Mouse (Mus musculus) stomach, embryonic 14.5 days (tissue): ENCODE results near the gene Cxcl10. TPM values are rescaled to one million over a fixed set of nuclear protein-coding genes. Genes with fewer than 3 reads are reported as not detected.

ENCODE experiments used
- ATAC-seq: fragments of 200-750 bp; cut with Nextera tagmentation; 2 replicates; pipeline ENCODE4 v1.8.0; 2017; ENCODE audit warnings: low read depth, moderate TSS enrichment; ENCODE audit not compliant: insufficient number of reproducible peaks, insufficient read depth, low FRiP score
- H3K27ac ChIP-seq: fragments of 300-500 bp; sonication (generic); 2 replicates; pipeline ENCODE4 v1.5.1; 2014; ENCODE audit warnings: mild to moderate bottlenecking, low read length, moderate library complexity, mixed read lengths
- H3K27me3 ChIP-seq: fragments of 300-500 bp; sonication (generic); 2 replicates; pipeline ENCODE4 v1.6.1; 2014; ENCODE audit warnings: low read length, control low read depth, mixed read lengths; ENCODE audit not compliant: control insufficient read depth, insufficient read depth
- H3K36me3 ChIP-seq: fragments of 300-500 bp; sonication (generic); 2 replicates; pipeline ENCODE4 v1.6.1; 2014; ENCODE audit warnings: mild to moderate bottlenecking, control low read depth, low read length, moderate library complexity, mixed read lengths; ENCODE audit not compliant: control insufficient read depth, insufficient read depth
- H3K4me1 ChIP-seq: fragments of 300-500 bp; sonication (generic); 2 replicates; pipeline ENCODE4 v1.6.1; 2014; ENCODE audit warnings: low read length, control low read depth, mixed read lengths; ENCODE audit not compliant: control insufficient read depth, insufficient read depth
- H3K4me2 ChIP-seq: fragments of 300-500 bp; sonication (generic); replicated peaks from 2 replicates; pipeline ENCODE4 v1.6.1; 2014; ENCODE audit warnings: low read depth, low read length, control low read depth
- H3K4me3 ChIP-seq: fragments of 300-500 bp; sonication (generic); 2 replicates; pipeline ENCODE4 v1.5.1; 2014; ENCODE audit warnings: low read depth, low read length, control low read depth
- H3K9ac ChIP-seq: fragments of 300-500 bp; sonication (generic); replicated peaks from 2 replicates; pipeline ENCODE4 v1.6.1; 2014; ENCODE audit warnings: low read depth, mild to moderate bottlenecking, control low read depth, low read length, moderate library complexity, mixed read lengths
- H3K9me3 ChIP-seq: fragments of 300-500 bp; sonication (generic); 2 replicates; pipeline ENCODE4 v1.6.1; 2016; ENCODE audit warnings: low read depth, low read length, control low read depth; ENCODE audit not compliant: control insufficient read depth
- WGBS: fragments of 180-500 bp; shearing (Covaris S2); extraction: QIAGEN DNeasy Blood & Tissue Kit; methylation state at CpG from one replicate; pipeline ENCODE4 v1.1.7; 2014; 5-methylcytosine and 5-hydroxymethylcytosine counted together
- polyA plus RNA-seq: library from polyadenylated mRNA; unstranded; fragments of >200 nt; fragmentation: Nextera tagmentation; extraction: Ambion mirVana; gene quantifications from 2 replicates; pipeline ENCODE4 v1.2.1, GENCODE M21; 2014

The Cxcl10 gene
- polyA plus RNA-seq, 1 experiment from 2014 or later: 0.54 TPM

- ATAC-seq: no peak
- Histone ChIP-seq H3K36me3 (no peaks in the 10 kb centered on the region), H3K27me3 (no peaks in the 10 kb centered on the region), H3K27ac (no peak overlapping the region), H3K4me2 (no peak overlapping the region), H3K4me1 (peaks cover 2% of the 10 kb centered on the region; the same call in 1 of the 2 replicates), H3K4me3 (no peak overlapping the region), H3K9ac (no peak overlapping the region), H3K9me3 (no peaks in the 10 kb centered on the region)
- 81% methylated on average over 17 of the region's 17 CpGs for WGBS
These were observed 26.7 kb upstream of the Cxcl10 start for GRCm38 (mm10) chr5:92375368-92375767.

- 35% methylated on average over 6 of the region's 6 CpGs for WGBS
- Histone ChIP-seq H3K36me3 (no peaks in the 10 kb centered on the region), H3K4me2 (no peak overlapping the region), H3K27me3 (no peaks in the 10 kb centered on the region), H3K9ac (no peak overlapping the region), H3K4me3 (no peak overlapping the region), H3K27ac (no peak overlapping the region), H3K9me3 (no peaks in the 10 kb centered on the region), H3K4me1 (peaks cover 2% of the 10 kb centered on the region; the same call in 1 of the 2 replicates)
- no peak for ATAC-seq
These were observed 26.0 kb upstream of the Cxcl10 start for GRCm38 (mm10) chr5:92374721-92375142.

- no peak for ATAC-seq
- Histone ChIP-seq H3K9ac (no peak overlapping the region), H3K9me3 (no peaks in the 10 kb centered on the region), H3K4me2 (no peak overlapping the region), H3K4me1 (no peaks in the 10 kb centered on the region; the same call in 1 of the 2 replicates), H3K27me3 (no peaks in the 10 kb centered on the region), H3K36me3 (no peaks in the 10 kb centered on the region), H3K4me3 (no peak overlapping the region), H3K27ac (no peak overlapping the region)
- 14% methylated on average over 2 of the region's 2 CpGs for WGBS
These were observed 23.9 kb upstream of the Cxcl10 start for GRCm38 (mm10) chr5:92372605-92373004.

GRCm38 (mm10) chr5:92371361-92371976, 22.8 kb upstream of the Cxcl10 start:
- 83% methylated on average over 14 of the region's 14 CpGs for WGBS
- H3K27me3 ChIP-seq: no peaks in the 10 kb centered on the region

GRCm38 (mm10) chr5:92370891-92371290, 22.2 kb upstream of the Cxcl10 start:
- Histone ChIP-seq H3K4me1 (no peaks in the 10 kb centered on the region), H3K9ac (no peak overlapping the region), H3K36me3 (no peaks in the 10 kb centered on the region), H3K4me2 (no peak overlapping the region), H3K4me3 (no peak overlapping the region), H3K27me3 (no peaks in the 10 kb centered on the region), H3K27ac (no peak overlapping the region), H3K9me3 (no peaks in the 10 kb centered on the region)
- no peak for ATAC-seq
- WGBS: 70% methylated on average over 6 of the region's 6 CpGs

More at GRCm38 (mm10) chr5:92371361-92371976, 22.8 kb upstream of the Cxcl10 start:
- Histone ChIP-seq H3K9ac (no peak overlapping the region), H3K4me3 (no peak overlapping the region), H3K36me3 (no peaks in the 10 kb centered on the region), H3K4me1 (no peaks in the 10 kb centered on the region), H3K9me3 (no peaks in the 10 kb centered on the region), H3K4me2 (no peak overlapping the region), H3K27ac (no peak overlapping the region)
- no peak for ATAC-seq

- no peak overlapping the region for H3K4me2 ChIP-seq
- WGBS: 83% methylated on average over 6 of the region's 6 CpGs
- no peaks in the 10 kb centered on the region for H3K4me1 ChIP-seq
- H3K36me3 ChIP-seq: no peaks in the 10 kb centered on the region
- no peak overlapping the region for H3K9ac ChIP-seq
- H3K27me3 ChIP-seq: no peaks in the 10 kb centered on the region
- H3K4me3 ChIP-seq: no peak overlapping the region
- no peak for ATAC-seq
- H3K27ac ChIP-seq: no peak overlapping the region
- H3K9me3 ChIP-seq: no peaks in the 10 kb centered on the region
These were observed 21.7 kb upstream of the Cxcl10 start for GRCm38 (mm10) chr5:92370392-92370791.

- Histone ChIP-seq H3K9me3 (no peaks in the 10 kb centered on the region), H3K4me1 (no peaks in the 10 kb centered on the region), H3K4me3 (no peak overlapping the region), H3K36me3 (no peaks in the 10 kb centered on the region), H3K27ac (no peak overlapping the region), H3K27me3 (no peaks in the 10 kb centered on the region), H3K4me2 (no peak overlapping the region), H3K9ac (no peak overlapping the region)
- WGBS: 62% methylated on average over 13 of the region's 13 CpGs
- 0 out of 2 replicates have a peak, but pooled peaks have one; percentile 42 for ATAC-seq
These were observed 20.7 kb upstream of the Cxcl10 start for GRCm38 (mm10) chr5:92369151-92369994.

- Histone ChIP-seq H3K4me1 (no peaks in the 10 kb centered on the region), H3K4me2 (no peak overlapping the region), H3K4me3 (no peak overlapping the region), H3K9me3 (no peaks in the 10 kb centered on the region), H3K27ac (no peak overlapping the region), H3K9ac (no peak overlapping the region), H3K27me3 (no peaks in the 10 kb centered on the region), H3K36me3 (no peaks in the 10 kb centered on the region)
- ATAC-seq: no peak
- WGBS: 50% methylated on average over 10 of the region's 10 CpGs
These were observed 19.7 kb upstream of the Cxcl10 start for GRCm38 (mm10) chr5:92368392-92368791.
